Mouse (Mus musculus) spleen, adult 2 months (tissue): ENCODE measurements around the gene Esam. TPM values are rescaled to one million over a fixed set of nuclear protein-coding genes. Genes with fewer than 3 reads are reported as not detected.

Source experiments
- DNase-seq, 2 experiments: peaks; one replicate each; pipeline versions ENCODE4 v3.0.0 to v3.0.0-alpha.2; 2012 to 2021; ENCODE audit warnings: low spot score in 2 of 2, low read depth in 1 of 2
- H3K27ac ChIP-seq: fragments of 200-500 bp; 2 replicates; pipeline ENCODE4 v1.5.1; 2012; ENCODE audit warnings: low read length, inconsistent platforms; ENCODE audit not compliant: insufficient read depth
- H3K27me3 ChIP-seq: fragments of 200-500 bp; 2 replicates; pipeline ENCODE4 v1.6.1; 2012; ENCODE audit warnings: mild to moderate bottlenecking, moderate library complexity, low read length, inconsistent platforms; ENCODE audit not compliant: control insufficient read depth, insufficient read depth
- H3K36me3 ChIP-seq: fragments of 200-500 bp; 2 replicates; pipeline ENCODE4 v1.6.1; 2012; ENCODE audit warnings: mild to moderate bottlenecking, low read length, inconsistent platforms; ENCODE audit not compliant: control insufficient read depth, insufficient read depth
- H3K4me1 ChIP-seq: fragments of 200-500 bp; 2 replicates; pipeline ENCODE4 v1.6.1; 2011; ENCODE audit warnings: inconsistent platforms; ENCODE audit not compliant: control insufficient read depth, insufficient read depth, insufficient read length
- H3K4me3 ChIP-seq: fragments of 200-500 bp; 2 replicates; pipeline ENCODE4 v1.5.1; 2011; ENCODE audit warnings: mild to moderate bottlenecking, inconsistent platforms; ENCODE audit not compliant: insufficient read depth, insufficient read length; ENCODE audit errors: extremely low read depth
- CTCF ChIP-seq: fragments of 200-500 bp; IDR thresholded peaks from 2 replicates; pipeline ENCODE4 v1.5.1; 2011; ENCODE audit warnings: mild to moderate bottlenecking, inconsistent platforms; ENCODE audit not compliant: insufficient read depth, insufficient read length, insufficient replicate concordance; ENCODE audit errors: extremely low read depth
- POLR2A ChIP-seq: fragments of 200-500 bp; IDR thresholded peaks from 2 replicates; pipeline ENCODE4 v1.6.1; 2011; ENCODE audit warnings: low read depth, low read length, inconsistent platforms
- WGBS: fragments of 180-500 bp; shearing (Covaris S2); methylation state at CpG from one replicate; pipeline ENCODE4 v1.1.7; 2018; 5-methylcytosine and 5-hydroxymethylcytosine counted together
- polyA plus RNA-seq: library from polyadenylated mRNA; depleted of rRNA; stranded (reverse); fragments of >200 nt; gene quantifications from 2 replicates; pipeline ENCODE4 v1.2.3, GENCODE M21; 2012

The Esam gene
- polyA plus RNA-seq, 1 experiment = 19.6 TPM

GRCm38 (mm10) chr9:37545847-37546452 is 18.1 kb downstream of the Esam start:
- no peak for TF ChIP-seq CTCF
- no peak for TF ChIP-seq POLR2A
- no peak for DNase-seq
- WGBS = 93% methylated on average over 27 of the region's 27 CpGs
- no peak overlapping the region for H3K4me3 ChIP-seq
- peaks cover 2% of the 10 kb centered on the region; the same call in 1 of the 2 replicates for H3K27me3 ChIP-seq
- no peaks in the 10 kb centered on the region for H3K36me3 ChIP-seq
- H3K4me1 ChIP-seq = peaks cover 4% of the 10 kb centered on the region; the same call in 1 of the 2 replicates
- no peak overlapping the region for H3K27ac ChIP-seq

- H3K27me3 ChIP-seq = peaks cover 2% of the 10 kb centered on the region; the same call in 1 of the 2 replicates
- H3K27ac ChIP-seq = no peak overlapping the region
- no peaks in the 10 kb centered on the region for H3K36me3 ChIP-seq
- 81% methylated on average over 1 of the region's 1 CpGs for WGBS
- H3K4me1 ChIP-seq = peaks cover 9% of the 10 kb centered on the region; the same call in 1 of the 2 replicates
- H3K4me3 ChIP-seq = no peak overlapping the region
- DNase-seq = no peak
- no peak for TF ChIP-seq POLR2A
- no peak for TF ChIP-seq CTCF
These were observed 19.0 kb downstream of the Esam start for GRCm38 (mm10) chr9:37546889-37547288.

GRCm38 (mm10) chr9:37550435-37550834 is 22.6 kb downstream of the Esam start:
- Histone ChIP-seq H3K27me3 (peaks cover 6% of the 10 kb centered on the region; the same call in 1 of the 2 replicates), H3K36me3 (no peaks in the 10 kb centered on the region), H3K4me3 (no peak overlapping the region), H3K4me1 (peaks cover 20% of the 10 kb centered on the region), H3K27ac (no peak overlapping the region)
- WGBS = 100% methylated on average over 1 of the region's 1 CpGs
- DNase-seq = no peak
- TF ChIP-seq POLR2A (no peak), CTCF (no peak)

GRCm38 (mm10) chr9:37551751-37552531 is 24.1 kb downstream of the Esam start:
- Histone ChIP-seq H3K27ac (no peak overlapping the region), H3K36me3 (no peaks in the 10 kb centered on the region), H3K4me3 (peak overlapping the region; percentile 59), H3K4me1 (peaks cover 20% of the 10 kb centered on the region), H3K27me3 (peaks cover 6% of the 10 kb centered on the region; the same call in 1 of the 2 replicates)
- 3% methylated on average over 23 of the region's 23 CpGs for WGBS
- TF ChIP-seq CTCF (no peak), POLR2A (no peak)
- no peak for DNase-seq

GRCm38 (mm10) chr9:37552536-37553293 is 24.8 kb downstream of the Esam start, which contains the start of gene Nrgn:
Gene Nrgn, minus strand, starts transcription at chr9:37552904.
- H3K36me3 ChIP-seq = no peaks in the 10 kb centered on the region
- TF ChIP-seq CTCF (no peak), POLR2A (no peak)
- H3K27ac ChIP-seq = no peak within 1 kb of the TSS
- DNase-seq = peak in 1 of 2 experiments; percentile 50
- peaks cover 6% of the 10 kb centered on the region; the same call in 1 of the 2 replicates for H3K27me3 ChIP-seq
- H3K4me3 ChIP-seq = peak within 1 kb of the TSS; percentile 59
- 5% methylated on average over 31 of the region's 31 CpGs for WGBS
- peaks cover 20% of the 10 kb centered on the region for H3K4me1 ChIP-seq

GRCm38 (mm10) chr9:37554279-37554678 is 26.4 kb downstream of the Esam start:
- TF ChIP-seq POLR2A (no peak), CTCF (no peak)
- no peak for DNase-seq

More at GRCm38 (mm10) chr9:37554279-37554678, 26.4 kb downstream of the Esam start:
- peaks cover 20% of the 10 kb centered on the region for H3K4me1 ChIP-seq
- H3K27me3 ChIP-seq = peaks cover 6% of the 10 kb centered on the region; the same call in 1 of the 2 replicates
- WGBS = 15% methylated on average over 1 of the region's 1 CpGs
- H3K4me3 ChIP-seq = no peak overlapping the region
- H3K27ac ChIP-seq = no peak overlapping the region
- H3K36me3 ChIP-seq = no peaks in the 10 kb centered on the region
